Mouse (Mus musculus): ENCODE measurements around the gene Vcl. TPM values are rescaled to one million over a fixed set of nuclear protein-coding genes. Genes with fewer than 3 reads are reported as not detected.

Vcl gene
- polyA plus RNA-seq, 1 experiment: 20.3 TPM

DNA sequence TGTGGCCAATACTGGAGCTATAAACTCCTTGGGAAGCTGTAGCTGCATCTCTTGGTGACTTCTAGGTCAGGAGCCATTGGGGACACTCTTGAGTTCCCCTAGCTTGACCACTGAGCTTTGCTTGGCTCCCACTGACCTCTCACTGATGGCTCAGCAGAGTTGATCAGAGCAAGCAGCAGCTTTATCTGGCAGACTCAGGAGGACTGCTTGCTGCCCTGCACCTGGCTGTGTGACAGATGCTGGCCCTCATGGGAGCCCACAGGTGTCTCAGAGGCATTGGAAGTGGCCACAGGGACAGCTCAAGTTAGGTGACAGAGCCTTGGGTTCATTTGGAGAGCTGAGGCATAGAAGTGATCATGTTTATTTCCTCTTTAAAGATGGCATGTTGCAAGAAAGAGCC is 98.3 kb downstream of the Vcl start:
- Histone ChIP-seq H3K27me3 (ENCODE audit: control insufficient read depth, insufficient read depth, low read length) (no peaks in the 10 kb centered on the region), H3K4me1 (ENCODE audit: control insufficient read depth, insufficient read depth, insufficient read length) (peaks cover 4% of the 10 kb centered on the region; the same call in 1 of the 2 replicates), H3K36me3 (ENCODE audit: control insufficient read depth, insufficient read depth, low read length) (peaks cover 12% of the 10 kb centered on the region)

DNA sequence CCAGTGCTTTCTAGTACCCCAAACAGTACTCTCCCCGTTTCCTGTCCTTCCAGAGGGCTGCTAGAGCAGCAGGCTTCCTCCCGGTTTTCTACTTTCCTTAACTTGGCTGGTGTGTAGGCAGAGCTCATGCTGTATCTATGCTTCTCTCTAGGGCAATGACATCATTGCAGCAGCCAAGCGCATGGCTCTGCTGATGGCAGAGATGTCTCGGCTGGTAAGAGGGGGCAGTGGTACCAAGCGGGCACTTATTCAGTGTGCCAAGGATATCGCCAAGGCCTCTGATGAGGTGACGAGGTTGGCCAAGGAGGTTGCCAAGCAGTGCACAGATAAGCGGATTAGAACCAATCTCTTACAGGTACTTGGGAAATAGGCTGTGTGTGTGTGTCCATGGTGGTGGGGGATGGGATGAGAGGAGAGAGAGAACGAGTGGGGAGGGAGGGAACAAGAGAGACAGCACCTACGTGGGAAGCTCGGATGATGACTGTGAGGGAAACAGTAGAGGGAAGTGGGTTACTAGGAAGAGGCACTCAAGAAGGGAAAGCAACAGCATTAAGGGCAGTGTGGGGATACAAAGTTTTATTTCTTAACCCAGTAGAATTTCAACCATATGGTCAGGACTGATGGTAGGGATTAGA is 99.9 kb downstream of the Vcl start:
- no peak overlapping the region for H3K4me3 ChIP-seq (ENCODE audit: extremely low read depth, insufficient read depth, insufficient read length)
- no peaks in the 10 kb centered on the region for H3K27me3 ChIP-seq (ENCODE audit: control insufficient read depth, insufficient read depth, low read length)
- TF ChIP-seq POLR2A (IDR thresholded peaks at IDR 0.05; ENCODE audit: low read depth, low read length): no peak
- no peak for TF ChIP-seq CTCF (IDR thresholded peaks at IDR 0.05; ENCODE audit: extremely low read depth, insufficient read depth, insufficient read length, insufficient replicate concordance)
- DNase-seq (ENCODE audit: low read depth in 1 of 2, low spot score in 2 of 2): no peak
- 89% methylated on average over 11 of the region's 11 CpGs for WGBS
- H3K4me1 ChIP-seq (ENCODE audit: control insufficient read depth, insufficient read depth, insufficient read length): peaks cover 4% of the 10 kb centered on the region; the same call in 1 of the 2 replicates
- H3K36me3 ChIP-seq (ENCODE audit: control insufficient read depth, insufficient read depth, low read length): peaks cover 14% of the 10 kb centered on the region
- H3K27ac ChIP-seq (ENCODE audit: insufficient read depth, low read length): no peak overlapping the region

More for the DNA sequence above, 98.3 kb downstream of the Vcl start:
- DNase-seq (ENCODE audit: low read depth in 1 of 2, low spot score in 2 of 2): no peak
- Histone ChIP-seq H3K4me3 (ENCODE audit: extremely low read depth, insufficient read depth, insufficient read length) (no peak overlapping the region), H3K27ac (ENCODE audit: insufficient read depth, low read length) (no peak overlapping the region)
- TF ChIP-seq POLR2A (IDR thresholded peaks at IDR 0.05; ENCODE audit: low read depth, low read length): no peak

DNA sequence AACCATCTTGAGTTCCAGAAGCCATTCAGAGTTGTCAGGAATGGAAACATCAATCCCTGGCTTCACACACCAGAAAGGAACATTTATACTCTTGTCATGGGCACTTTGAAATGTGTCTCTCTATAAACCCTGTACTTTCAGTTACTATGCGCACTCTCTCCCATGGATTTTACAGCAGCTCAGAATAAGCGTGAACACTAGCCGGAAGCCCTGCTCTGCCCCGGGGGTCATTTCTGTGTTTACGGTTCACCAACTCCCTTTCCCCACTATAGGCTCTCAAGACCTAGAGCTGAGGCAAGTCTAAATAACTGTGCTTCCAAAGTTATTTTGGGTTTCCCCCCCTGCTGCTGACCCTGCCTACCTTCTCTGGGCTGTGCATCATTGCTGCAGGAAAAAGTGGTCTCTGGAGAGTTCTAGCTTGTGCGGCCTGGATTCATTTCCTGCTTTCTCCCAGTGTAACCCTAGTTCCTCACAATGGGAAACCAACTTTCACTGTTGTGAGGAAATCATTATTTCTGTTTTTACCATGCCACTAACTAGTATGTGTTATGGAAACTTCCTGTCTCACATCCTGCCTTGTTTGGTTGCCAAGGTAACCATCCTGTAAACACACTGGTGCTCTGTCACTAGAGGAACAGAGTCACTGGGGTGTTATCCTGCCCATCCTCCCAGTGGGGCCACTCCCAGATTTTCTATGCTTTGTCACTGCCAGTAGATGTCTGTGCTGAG is 102.7 kb downstream of the Vcl start:
- Histone ChIP-seq H3K36me3 (ENCODE audit: control insufficient read depth, insufficient read depth, low read length) (peaks cover 19% of the 10 kb centered on the region), H3K27me3 (ENCODE audit: control insufficient read depth, insufficient read depth, low read length) (no peaks in the 10 kb centered on the region), H3K4me3 (ENCODE audit: extremely low read depth, insufficient read depth, insufficient read length) (no peak overlapping the region), H3K4me1 (ENCODE audit: control insufficient read depth, insufficient read depth, insufficient read length) (peaks cover 4% of the 10 kb centered on the region; the same call in 1 of the 2 replicates), H3K27ac (ENCODE audit: insufficient read depth, low read length) (peak overlapping the region; percentile 60; the same call in 1 of the 2 replicates)
- no peak for TF ChIP-seq CTCF (IDR thresholded peaks at IDR 0.05; ENCODE audit: extremely low read depth, insufficient read depth, insufficient read length, insufficient replicate concordance)
- no peak for TF ChIP-seq POLR2A (IDR thresholded peaks at IDR 0.05; ENCODE audit: low read depth, low read length)
- peak in 1 of 2 experiments; percentile 84 for DNase-seq (ENCODE audit: low read depth in 1 of 2, low spot score in 2 of 2)
- 63% methylated on average over 6 of the region's 6 CpGs for WGBS

DNA sequence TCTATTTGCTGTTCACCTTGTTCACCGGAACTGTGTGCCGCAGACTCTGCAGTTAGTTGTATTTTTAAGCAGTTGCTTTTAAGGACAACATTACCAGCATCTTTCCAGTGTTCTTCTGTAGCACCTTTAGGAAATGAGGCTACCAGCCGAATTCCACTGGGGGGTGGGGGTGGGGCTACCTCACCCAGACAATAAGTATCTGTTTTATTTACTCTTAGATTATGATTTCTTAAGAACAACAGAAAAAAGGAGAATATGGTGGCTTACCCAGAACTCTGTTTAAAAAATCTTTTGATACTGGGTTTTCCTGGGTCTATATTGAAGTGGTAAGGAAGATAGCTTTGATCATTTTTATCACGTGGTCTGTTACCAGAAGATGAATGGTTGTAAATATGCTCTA is 105.1 kb downstream of the Vcl start:
- Histone ChIP-seq H3K4me3 (ENCODE audit: extremely low read depth, insufficient read depth, insufficient read length) (no peak overlapping the region), H3K27me3 (ENCODE audit: control insufficient read depth, insufficient read depth, low read length) (no peaks in the 10 kb centered on the region), H3K4me1 (ENCODE audit: control insufficient read depth, insufficient read depth, insufficient read length) (peaks cover 4% of the 10 kb centered on the region; the same call in 1 of the 2 replicates), H3K27ac (ENCODE audit: insufficient read depth, low read length) (no peak overlapping the region; the same call in 1 of the 2 replicates), H3K36me3 (ENCODE audit: control insufficient read depth, insufficient read depth, low read length) (peaks cover 22% of the 10 kb centered on the region)
- no peak for DNase-seq (ENCODE audit: low read depth in 1 of 2, low spot score in 2 of 2)
- no peak for TF ChIP-seq CTCF (IDR thresholded peaks at IDR 0.05; ENCODE audit: extremely low read depth, insufficient read depth, insufficient read length, insufficient replicate concordance)
- no peak for TF ChIP-seq POLR2A (IDR thresholded peaks at IDR 0.05; ENCODE audit: low read depth, low read length)
- 70% methylated on average over 4 of the region's 4 CpGs for WGBS

DNA sequence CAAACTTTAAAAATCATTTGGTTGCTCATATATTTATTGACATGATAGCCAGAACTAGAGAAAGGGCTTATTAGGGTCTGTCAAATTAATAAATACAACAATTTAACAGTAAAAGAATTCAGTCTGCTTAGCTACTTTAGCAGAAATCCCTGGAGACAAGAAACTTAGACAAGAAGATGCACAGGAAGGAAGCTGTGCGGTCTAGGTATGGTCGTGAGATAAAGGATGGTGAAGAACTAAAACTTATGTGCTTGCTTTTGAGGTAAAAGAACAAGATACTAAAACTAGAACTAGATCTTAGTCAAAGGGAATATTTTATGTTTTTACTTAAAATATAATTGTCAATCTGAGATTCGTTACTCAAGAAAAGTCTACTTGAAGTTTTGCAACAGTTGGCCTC is 105.6 kb downstream of the Vcl start:
- WGBS: 61% methylated on average over 3 of the region's 3 CpGs
- H3K27ac ChIP-seq (ENCODE audit: insufficient read depth, low read length): no peak overlapping the region
- H3K27me3 ChIP-seq (ENCODE audit: control insufficient read depth, insufficient read depth, low read length): no peaks in the 10 kb centered on the region
- H3K4me3 ChIP-seq (ENCODE audit: extremely low read depth, insufficient read depth, insufficient read length): no peak overlapping the region
- H3K36me3 ChIP-seq (ENCODE audit: control insufficient read depth, insufficient read depth, low read length): peaks cover 26% of the 10 kb centered on the region
- peaks cover 4% of the 10 kb centered on the region; the same call in 1 of the 2 replicates for H3K4me1 ChIP-seq (ENCODE audit: control insufficient read depth, insufficient read depth, insufficient read length)
- no peak for TF ChIP-seq POLR2A (IDR thresholded peaks at IDR 0.05; ENCODE audit: low read depth, low read length)
- no peak for TF ChIP-seq CTCF (IDR thresholded peaks at IDR 0.05; ENCODE audit: extremely low read depth, insufficient read depth, insufficient read length, insufficient replicate concordance)
- DNase-seq (ENCODE audit: low read depth in 1 of 2, low spot score in 2 of 2): no peak

DNA sequence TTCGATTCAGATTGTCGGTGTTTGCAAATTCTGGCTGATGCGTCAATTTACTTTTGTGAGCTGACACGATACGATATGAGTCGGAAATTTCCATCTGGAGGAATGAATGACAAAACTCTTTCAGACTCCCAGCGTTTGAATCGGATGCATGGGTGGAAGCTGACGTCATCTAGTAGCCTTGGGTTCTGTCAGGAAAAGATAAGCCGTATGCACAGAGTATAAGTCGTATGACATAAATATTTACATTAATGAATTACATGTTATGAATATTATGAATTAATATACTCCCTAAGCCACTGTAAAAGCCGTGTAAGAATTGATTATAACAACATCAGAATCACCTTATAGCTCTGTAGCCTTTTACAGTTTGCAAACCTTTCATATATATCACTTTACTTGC is 109.9 kb downstream of the Vcl start:
- H3K27ac ChIP-seq (ENCODE audit: insufficient read depth, low read length): no peak overlapping the region

DNA sequence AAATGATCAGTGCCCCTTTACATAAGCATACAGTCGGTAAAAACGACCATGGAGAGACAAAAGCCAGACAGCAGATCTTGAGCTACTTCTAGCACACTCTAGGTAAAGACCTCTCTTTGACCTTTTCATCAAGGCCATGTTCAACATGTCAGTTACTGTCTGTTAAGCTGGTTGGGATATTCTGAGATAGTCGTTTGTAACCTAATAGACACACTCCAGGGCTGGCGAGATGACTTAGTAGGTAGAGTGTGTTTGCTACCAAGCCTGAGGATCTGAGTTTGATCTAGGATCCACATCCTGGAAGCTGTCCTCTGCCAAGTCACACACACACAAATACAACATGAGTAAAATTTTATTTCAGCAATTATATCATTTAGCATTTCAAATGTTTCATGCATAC is 110.4 kb downstream of the Vcl start:
- peaks cover 24% of the 10 kb centered on the region for H3K36me3 ChIP-seq (ENCODE audit: control insufficient read depth, insufficient read depth, low read length)
- WGBS: 90% methylated on average over 4 of the region's 4 CpGs

More for the DNA sequence above, 109.9 kb downstream of the Vcl start:
- Histone ChIP-seq H3K4me1 (ENCODE audit: control insufficient read depth, insufficient read depth, insufficient read length) (no peaks in the 10 kb centered on the region; the same call in 1 of the 2 replicates), H3K36me3 (ENCODE audit: control insufficient read depth, insufficient read depth, low read length) (peaks cover 24% of the 10 kb centered on the region), H3K4me3 (ENCODE audit: extremely low read depth, insufficient read depth, insufficient read length) (no peak overlapping the region), H3K27me3 (ENCODE audit: control insufficient read depth, insufficient read depth, low read length) (no peaks in the 10 kb centered on the region)
- 85% methylated on average over 12 of the region's 12 CpGs for WGBS
- DNase-seq (ENCODE audit: low read depth in 1 of 2, low spot score in 2 of 2): no peak
- TF ChIP-seq POLR2A (IDR thresholded peaks at IDR 0.05; ENCODE audit: low read depth, low read length) (no peak), CTCF (IDR thresholded peaks at IDR 0.05; ENCODE audit: extremely low read depth, insufficient read depth, insufficient read length, insufficient replicate concordance) (no peak)

More for the DNA sequence above, 110.4 kb downstream of the Vcl start:
- H3K4me3 ChIP-seq (ENCODE audit: extremely low read depth, insufficient read depth, insufficient read length): no peak overlapping the region
- DNase-seq (ENCODE audit: low read depth in 1 of 2, low spot score in 2 of 2): no peak
- no peak overlapping the region for H3K27ac ChIP-seq (ENCODE audit: insufficient read depth, low read length)
- TF ChIP-seq CTCF (IDR thresholded peaks at IDR 0.05; ENCODE audit: extremely low read depth, insufficient read depth, insufficient read length, insufficient replicate concordance): no peak
- TF ChIP-seq POLR2A (IDR thresholded peaks at IDR 0.05; ENCODE audit: low read depth, low read length): no peak
- H3K27me3 ChIP-seq (ENCODE audit: control insufficient read depth, insufficient read depth, low read length): no peaks in the 10 kb centered on the region
- no peaks in the 10 kb centered on the region; the same call in 1 of the 2 replicates for H3K4me1 ChIP-seq (ENCODE audit: control insufficient read depth, insufficient read depth, insufficient read length)
